Mouse (Mus musculus): Measurements from ENCODE around the gene Fdx1l.

The Fdx1l gene

DNA sequence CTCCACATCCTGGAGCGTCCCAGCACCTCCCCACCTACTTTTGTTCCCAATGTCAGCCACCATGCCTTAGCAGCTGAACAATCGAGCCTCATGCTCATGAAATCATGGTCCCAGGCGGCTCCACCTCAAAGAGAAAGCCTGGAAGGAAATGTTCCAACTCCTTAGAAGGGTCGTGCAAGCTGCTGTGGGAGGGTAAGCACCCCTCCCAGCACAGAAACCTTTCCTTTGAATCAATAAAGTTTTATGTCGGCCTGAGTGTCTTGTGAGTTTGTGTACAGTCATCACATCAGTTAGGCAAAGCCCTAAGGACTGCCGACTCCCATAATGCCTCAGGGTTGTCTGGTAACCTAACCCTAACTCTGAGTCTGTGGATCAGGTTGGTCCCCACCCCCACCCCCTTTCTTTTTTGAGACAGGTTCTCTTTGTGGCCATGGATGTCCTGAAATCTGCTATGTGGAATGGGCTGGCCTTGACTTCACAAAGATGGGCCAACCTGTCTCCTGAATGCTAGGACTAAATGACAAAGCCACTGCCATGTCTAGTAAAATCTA, 44.8 kb downstream of the Fdx1l start:
- no peak for DNase-seq (ENCODE audit: low spot score in 2 of 2)

DNA sequence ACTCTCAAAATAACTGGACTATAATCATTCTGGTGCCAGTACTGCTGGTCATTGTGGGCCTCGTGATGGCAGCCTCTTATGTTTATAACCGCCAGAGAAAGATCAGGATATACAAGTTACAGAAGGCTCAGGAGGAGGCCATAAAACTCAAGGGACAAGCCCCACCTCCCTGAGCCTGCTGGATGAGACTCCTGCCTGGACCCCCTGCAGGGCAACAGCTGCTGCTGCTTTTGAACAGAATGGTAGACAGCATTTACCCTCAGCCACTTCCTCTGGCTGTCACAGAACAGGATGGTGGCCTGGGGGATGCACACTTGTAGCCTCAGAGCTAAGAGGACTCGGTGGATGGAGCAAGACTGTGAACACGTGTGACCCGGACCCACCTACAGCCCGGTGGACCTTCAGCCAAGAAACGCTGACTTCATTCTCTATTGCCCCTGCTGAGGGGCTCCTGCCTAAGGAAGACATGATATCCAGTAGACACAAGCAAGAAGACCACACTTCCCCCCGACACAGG, 45.6 kb downstream of the Fdx1l start:
- DNase-seq (ENCODE audit: low spot score in 2 of 2) = no peak

DNA sequence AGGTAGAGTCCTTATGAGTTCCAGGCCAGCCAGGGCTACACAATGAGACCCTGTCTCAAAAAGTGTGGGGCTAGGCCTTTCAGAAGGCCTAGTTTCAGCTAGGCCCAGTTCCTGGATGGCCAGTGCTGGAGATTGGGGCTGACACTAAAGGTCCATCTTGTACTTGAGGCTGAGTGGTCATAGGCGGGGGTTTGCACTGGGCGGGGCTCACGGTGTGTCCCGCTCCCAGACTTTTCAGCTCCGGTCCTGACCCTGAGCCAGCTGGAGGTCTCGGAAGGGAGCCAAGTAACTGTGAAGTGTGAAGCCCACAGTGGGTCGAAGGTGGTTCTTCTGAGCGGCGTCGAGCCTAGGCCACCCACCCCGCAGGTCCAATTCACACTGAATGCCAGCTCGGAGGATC, 46.6 kb downstream of the Fdx1l start:
- DNase-seq (ENCODE audit: low spot score in 2 of 2) = no peak

DNA sequence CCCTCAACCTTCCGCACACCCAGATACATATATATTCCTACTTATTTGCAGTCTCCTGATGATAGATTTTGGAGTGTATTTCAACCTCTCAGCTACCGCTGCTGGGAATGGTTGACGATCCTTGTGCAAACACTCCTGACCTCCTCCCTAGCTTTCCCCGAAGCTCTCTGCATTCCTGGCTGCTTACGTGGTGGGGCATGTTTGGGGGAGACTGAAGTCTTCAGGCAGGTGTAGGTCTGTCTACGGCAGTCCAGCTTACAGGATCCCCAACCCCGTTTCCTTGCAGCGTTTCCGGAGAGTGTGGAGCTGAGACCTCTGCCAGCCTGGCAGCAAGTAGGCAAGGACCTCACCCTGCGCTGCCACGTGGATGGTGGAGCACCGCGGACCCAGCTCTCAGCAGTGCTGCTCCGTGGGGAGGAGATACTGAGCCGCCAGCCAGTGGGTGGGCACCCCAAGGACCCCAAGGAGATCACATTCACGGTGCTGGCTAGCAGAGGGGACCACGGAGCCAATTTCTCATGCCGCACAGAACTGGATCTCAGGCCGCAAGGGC, 48.1 kb downstream of the Fdx1l start:
- peak in 1 of 2 experiments; percentile 62 for DNase-seq (ENCODE audit: low spot score in 2 of 2)

DNA sequence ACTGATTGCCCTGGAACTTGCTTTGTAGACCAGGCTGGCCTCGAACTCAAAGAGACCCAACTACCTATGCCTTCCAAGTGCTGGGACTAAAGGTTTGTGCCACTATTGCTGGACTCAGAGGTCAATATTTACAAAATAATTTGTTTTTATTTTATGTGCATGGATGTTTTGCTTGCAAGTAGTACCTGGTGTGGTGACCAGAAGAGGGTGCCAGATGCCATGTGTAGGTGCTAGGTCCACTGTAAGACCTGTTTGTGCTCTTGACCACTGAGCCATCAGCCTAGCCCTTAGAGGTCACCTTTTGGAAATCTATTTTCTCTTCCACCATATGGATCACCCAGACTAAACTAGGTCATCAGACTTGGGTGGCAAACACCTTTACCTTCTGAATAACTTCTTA, 50.7 kb downstream of the Fdx1l start:
- no peak for DNase-seq (ENCODE audit: low spot score in 2 of 2)

DNA sequence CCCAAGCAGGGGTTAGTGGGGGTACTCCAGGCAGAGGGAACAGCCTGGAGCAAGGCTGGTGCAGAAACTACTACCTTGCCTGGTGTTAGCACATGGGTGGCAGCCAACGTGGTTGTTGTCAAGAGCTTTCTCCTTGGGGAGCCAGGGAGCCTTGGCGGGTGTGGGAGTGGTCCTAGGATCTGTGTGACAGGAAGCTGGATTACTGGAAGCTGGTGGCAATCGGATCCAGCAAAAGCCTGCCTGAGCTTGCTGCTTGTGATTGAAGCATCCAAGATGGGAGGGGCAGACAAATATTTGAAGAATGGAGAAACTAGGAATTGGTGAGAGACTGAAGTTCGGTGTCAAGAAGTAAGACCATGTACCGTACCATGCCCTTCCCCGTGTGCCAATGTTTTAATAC, 51.1 kb downstream of the Fdx1l start:
- DNase-seq (ENCODE audit: low spot score in 2 of 2) = no peak

DNA sequence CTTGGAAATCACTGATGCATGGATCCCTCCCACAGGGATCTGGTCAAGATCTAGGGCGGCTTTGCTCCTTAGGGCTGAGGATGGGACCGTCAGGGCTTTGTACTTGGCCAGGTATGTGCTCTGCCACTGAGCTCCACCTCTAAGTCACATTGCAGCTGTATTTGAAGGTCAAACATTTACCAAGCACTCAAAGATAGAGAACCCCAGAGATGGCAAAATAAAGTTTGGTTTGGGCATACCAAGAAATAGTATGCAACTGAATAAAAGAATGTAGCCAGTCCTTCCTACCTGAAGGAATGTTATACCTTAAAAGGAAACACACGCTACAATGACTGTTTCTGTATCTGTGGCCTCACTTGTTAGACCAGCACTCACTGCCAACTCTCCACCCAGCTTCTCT, 52.1 kb downstream of the Fdx1l start:
- DNase-seq (ENCODE audit: low spot score in 2 of 2) = no peak

DNA sequence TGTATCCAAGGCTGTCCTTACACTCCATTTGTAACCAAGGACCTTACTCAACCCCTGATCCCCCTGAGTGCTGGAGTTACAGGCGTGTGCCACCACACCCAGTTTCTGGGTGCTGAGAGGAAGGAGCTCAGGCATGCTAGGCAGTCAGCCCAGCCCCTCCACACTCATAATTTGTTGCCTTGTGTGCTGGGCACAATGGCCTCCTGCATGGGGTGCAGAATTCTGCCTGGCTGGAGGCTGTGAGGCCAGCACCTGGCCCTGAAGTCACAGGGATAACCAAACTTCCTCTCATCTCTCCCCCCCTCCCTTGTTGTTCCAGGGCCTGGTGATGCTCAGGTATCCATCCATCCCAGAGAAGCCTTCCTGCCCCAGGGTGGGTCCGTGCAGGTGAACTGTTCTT, 54.8 kb downstream of the Fdx1l start:
- DNase-seq (ENCODE audit: low spot score in 2 of 2) = no peak
